Mouse (Mus musculus) heart, postnatal 0 days (tissue): ENCODE results near the gene Btbd3. TPM values are rescaled to one million over a fixed set of nuclear protein-coding genes. Genes with fewer than 3 reads are reported as not detected.

Source experiments
- ATAC-seq: fragments of 200-750 bp; cut with Nextera tagmentation; 2 replicates; pipeline ENCODE4 v1.8.0; 2017; ENCODE audit warnings: low read depth, moderate number of reproducible peaks, moderate library complexity; ENCODE audit not compliant: insufficient read depth
- DNase-seq: peaks from one replicate; pipeline ENCODE4 v3.0.0-alpha.2; 2016; ENCODE audit warnings: low spot score
- H3K27ac ChIP-seq: fragments of 300-500 bp; sonication (generic); 2 replicates; pipeline ENCODE4 v1.5.1; 2014; ENCODE audit warnings: low read depth, mild to moderate bottlenecking
- H3K27me3 ChIP-seq: fragments of 300-500 bp; sonication (generic); 2 replicates; pipeline ENCODE4 v1.6.1; 2014; ENCODE audit warnings: low read length, mixed read lengths; ENCODE audit not compliant: control insufficient read depth, insufficient read depth
- H3K36me3 ChIP-seq: fragments of 300-500 bp; sonication (generic); replicated peaks from 2 replicates; pipeline ENCODE4 v1.6.1; 2014; ENCODE audit warnings: low read length, mixed read lengths; ENCODE audit not compliant: control insufficient read depth, insufficient read depth
- H3K4me1 ChIP-seq: fragments of 300-500 bp; sonication (generic); 2 replicates; pipeline ENCODE4 v1.6.1; 2014; ENCODE audit warnings: antibody characterized with exemption; ENCODE audit not compliant: control insufficient read depth, insufficient read depth
- H3K4me2 ChIP-seq: fragments of 300-500 bp; sonication (generic); 2 replicates; pipeline ENCODE4 v1.6.1; 2014; ENCODE audit warnings: low read depth, mild to moderate bottlenecking, low read length, moderate library complexity
- H3K4me3 ChIP-seq: fragments of 300-500 bp; sonication (generic); 2 replicates; pipeline ENCODE4 v1.5.1; 2014; ENCODE audit warnings: low read depth, low read length
- H3K9ac ChIP-seq: fragments of 300-500 bp; sonication (generic); replicated peaks from 2 replicates; pipeline ENCODE4 v1.6.1; 2014; ENCODE audit warnings: low read depth, low read length, mixed read lengths
- H3K9me3 ChIP-seq: fragments of 300-500 bp; sonication (generic); replicated peaks from 2 replicates; pipeline ENCODE4 v1.6.1; 2016; ENCODE audit warnings: low read length; ENCODE audit not compliant: control insufficient read depth
- CTCF ChIP-seq: IDR thresholded peaks from 2 replicates; pipeline ENCODE4 v1.5.1; 2016; ENCODE audit warnings: antibody characterized with exemption, control low read depth, low read depth
- EP300 ChIP-seq: IDR thresholded peaks from 2 replicates; pipeline ENCODE4 v1.6.1; 2016; ENCODE audit warnings: antibody characterized with exemption, low read depth
- WGBS: fragments of 180-500 bp; shearing (Covaris S2); extraction: QIAGEN DNeasy Blood & Tissue Kit; methylation state at CpG from one replicate; pipeline ENCODE4 v1.1.7; 2014; 5-methylcytosine and 5-hydroxymethylcytosine counted together
- polyA plus RNA-seq: library from polyadenylated mRNA; unstranded; fragments of >200 nt; fragmentation: Nextera tagmentation; extraction: Ambion mirVana; gene quantifications from 2 replicates; pipeline ENCODE4 v1.2.1, GENCODE M21; 2015
- total RNA-seq: library from RNA; depleted of rRNA; stranded (reverse); fragments of >200 nt; gene quantifications from 2 replicates; pipeline ENCODE4 v1.2.3, GENCODE M21; 2014; ENCODE audit warnings: low replicate concordance

The Btbd3 gene
- total and polyA plus RNA-seq, 2 experiments from 2014 or later: 8.5 to 18.7 TPM

DNA sequence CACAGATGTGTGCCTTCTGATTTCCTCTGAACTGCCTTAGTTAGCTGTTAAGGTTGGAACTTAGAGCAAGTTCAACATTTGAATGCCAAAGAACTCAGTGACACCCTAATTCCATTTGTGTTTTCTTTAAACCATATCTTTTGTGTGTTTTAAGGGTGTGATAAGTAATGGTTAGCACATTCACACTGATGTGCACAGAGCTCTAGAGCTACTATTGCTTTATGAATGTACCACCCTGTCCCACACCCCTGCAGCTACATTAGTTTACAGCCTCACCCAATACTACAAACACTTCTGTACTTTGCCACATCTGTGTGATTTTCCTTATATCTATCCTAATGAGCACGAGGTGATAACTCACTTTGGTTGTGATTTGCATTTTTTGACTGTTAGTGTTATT lies 333.9 kb downstream of the Btbd3 start:
- DNase-seq (no peak), ATAC-seq (no peak)
- 44% methylated on average over 1 of the region's 1 CpGs for WGBS
- H3K9me3 ChIP-seq: no peaks in the 10 kb centered on the region
- no peak overlapping the region for H3K4me3 ChIP-seq
- H3K4me2 ChIP-seq: no peak overlapping the region
- no peaks in the 10 kb centered on the region for H3K4me1 ChIP-seq
- no peak overlapping the region for H3K9ac ChIP-seq
- no peaks in the 10 kb centered on the region for H3K36me3 ChIP-seq
- no peak overlapping the region for H3K27ac ChIP-seq
- no peaks in the 10 kb centered on the region for H3K27me3 ChIP-seq
- no peak for TF ChIP-seq CTCF
- no peak for TF ChIP-seq EP300

DNA sequence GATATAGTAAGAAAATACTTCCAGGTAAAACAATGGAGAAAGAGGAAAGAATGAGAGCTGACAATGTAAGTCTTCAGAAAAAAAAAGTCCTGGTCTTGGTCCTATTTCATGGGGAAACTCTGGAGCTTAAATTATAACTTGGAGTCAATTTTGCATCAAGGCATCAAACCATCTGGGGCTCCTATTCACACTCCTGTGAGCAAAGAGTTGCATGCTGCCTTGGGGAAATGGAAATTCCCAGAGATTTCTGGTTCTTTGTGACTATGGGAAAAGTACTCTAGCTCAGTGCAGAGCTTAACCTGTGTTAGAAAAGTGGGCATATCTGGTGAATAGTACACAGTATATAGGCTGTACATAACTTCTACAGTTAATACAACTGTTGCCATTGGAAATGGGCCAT lies 356.0 kb downstream of the Btbd3 start:
- Histone ChIP-seq H3K9ac (no peak overlapping the region), H3K4me3 (no peak overlapping the region)
- no peak for ATAC-seq

DNA sequence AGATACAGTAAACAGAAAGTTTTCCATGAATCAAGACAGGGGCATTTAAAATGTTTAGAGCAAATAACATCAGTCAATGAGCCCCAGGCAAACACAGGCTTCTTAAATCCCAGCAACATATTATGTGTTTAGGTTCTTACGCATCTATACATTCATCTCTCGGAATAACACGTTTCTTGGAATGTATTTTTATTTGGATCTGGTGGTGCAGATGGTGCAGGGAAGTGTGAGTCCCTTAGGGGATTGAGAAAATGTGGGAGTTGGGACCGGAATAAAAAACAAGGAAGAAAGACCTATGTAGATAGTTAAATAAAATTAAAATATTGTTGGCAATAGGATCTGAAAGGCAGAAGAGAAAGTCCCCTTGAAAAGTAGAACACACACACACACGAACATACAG lies 361.1 kb downstream of the Btbd3 start:
- DNase-seq (no peak), ATAC-seq (no peak)
- Histone ChIP-seq H3K36me3 (no peaks in the 10 kb centered on the region), H3K27ac (no peak overlapping the region), H3K4me3 (no peak overlapping the region), H3K9ac (no peak overlapping the region), H3K27me3 (no peaks in the 10 kb centered on the region), H3K4me1 (no peaks in the 10 kb centered on the region), H3K4me2 (no peak overlapping the region), H3K9me3 (no peaks in the 10 kb centered on the region)
- 75% methylated on average over 5 of the region's 5 CpGs for WGBS
- TF ChIP-seq EP300 (no peak), CTCF (no peak)

More for the DNA sequence above, 356.0 kb downstream of the Btbd3 start:
- DNase-seq: no peak
- Histone ChIP-seq H3K36me3 (no peaks in the 10 kb centered on the region), H3K4me2 (no peak overlapping the region), H3K27ac (no peak overlapping the region), H3K4me1 (no peaks in the 10 kb centered on the region), H3K9me3 (no peaks in the 10 kb centered on the region), H3K27me3 (no peaks in the 10 kb centered on the region)
- TF ChIP-seq CTCF (no peak), EP300 (no peak)
